Mouse (Mus musculus) bone marrow macrophage, adult 2 months (primary cell): ENCODE data around the gene 9430015G10Rik.

Source experiments
- CTCF ChIP-seq: IDR thresholded peaks from 2 replicates; pipeline ENCODE4 v1.5.1; 2012; ENCODE audit warnings: low read depth, mild to moderate bottlenecking, low read length, moderate library complexity
- POLR2A ChIP-seq: IDR thresholded peaks from 2 replicates; pipeline ENCODE4 v1.6.1; 2012; ENCODE audit warnings: mild to moderate bottlenecking, low read depth, low read length, borderline replicate concordance

- TF ChIP-seq CTCF, result no peak
- TF ChIP-seq POLR2A, result no peak
Measured at GRCm38 (mm10) chr4:156171828-156172227, 62.0 kb downstream of the 9430015G10Rik start.
